Mouse (Mus musculus): Measurements from ENCODE around the gene Fmo4. TPM values are rescaled to one million over a fixed set of nuclear protein-coding genes. Genes with fewer than 3 reads are reported as not detected.

Fmo4 gene
- not detected for total RNA-seq (2021)

DNA sequence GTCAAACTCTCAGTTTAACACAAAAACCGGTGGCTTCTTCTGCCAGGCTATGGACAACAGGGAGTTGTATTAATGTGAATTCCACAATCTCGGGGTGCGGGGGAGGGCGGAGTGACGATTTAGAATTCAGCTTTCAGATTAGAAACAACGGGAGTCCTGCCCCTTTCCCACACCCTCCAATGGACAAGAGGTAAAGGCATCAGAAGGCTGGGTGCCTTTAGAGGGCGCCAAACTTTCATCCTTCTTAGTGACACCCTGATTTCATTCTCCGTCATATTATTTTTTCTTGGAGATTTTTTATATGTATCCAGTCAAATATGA lies at the start of gene Fmo4:
Gene Fmo4, minus strand, starts transcription at position 137 of the 321 bp plus-strand sequence.
- intact Hi-C loops (cut with DNase I): loop anchor here (5.0 kb wide), 1 partner anchor 244 kb away; no protein-coding TSS in a partner anchor
- peak; percentile 13 to 17 for DNase-seq (ENCODE audit: low spot score in 2 of 2)

GRCm38 (mm10) chr1:162862328-162862727 lies 48.6 kb upstream of the Fmo4 start:
- intact Hi-C loops (cut with DNase I): no loop called here
- no peak for DNase-seq (ENCODE audit: low spot score in 2 of 2)

DNA sequence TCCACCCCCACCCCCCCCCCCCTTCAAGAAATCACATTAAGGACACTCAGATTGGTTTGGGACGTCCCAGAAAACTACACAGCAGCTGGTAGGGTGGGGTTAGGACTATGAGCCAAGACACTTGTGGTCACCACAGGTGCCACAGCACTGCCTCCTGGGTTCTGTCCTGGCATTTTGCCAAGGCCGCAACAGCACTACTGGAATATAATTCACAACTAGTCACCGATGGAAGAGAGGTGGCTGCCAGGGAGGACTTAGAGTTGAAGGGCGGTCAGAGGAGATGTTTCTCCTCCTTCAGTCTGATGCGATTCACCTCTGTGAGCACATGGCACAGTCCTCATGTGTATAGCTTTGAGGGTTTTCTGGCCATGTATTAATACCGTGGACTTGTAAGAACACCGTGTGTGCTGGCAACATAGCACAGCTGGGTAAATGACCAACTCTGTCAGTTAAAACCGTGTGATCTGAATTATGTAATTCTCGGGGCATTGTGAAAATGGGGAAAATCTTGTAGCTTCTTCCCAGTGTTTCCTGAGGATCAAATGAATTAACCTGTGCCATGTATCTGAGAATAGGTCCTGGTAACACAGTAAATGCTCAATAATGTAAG lies 46.3 kb upstream of the Fmo4 start:
- DNase-seq (ENCODE audit: low spot score in 2 of 2): no peak
- intact Hi-C loops (cut with DNase I): no loop called here

DNA sequence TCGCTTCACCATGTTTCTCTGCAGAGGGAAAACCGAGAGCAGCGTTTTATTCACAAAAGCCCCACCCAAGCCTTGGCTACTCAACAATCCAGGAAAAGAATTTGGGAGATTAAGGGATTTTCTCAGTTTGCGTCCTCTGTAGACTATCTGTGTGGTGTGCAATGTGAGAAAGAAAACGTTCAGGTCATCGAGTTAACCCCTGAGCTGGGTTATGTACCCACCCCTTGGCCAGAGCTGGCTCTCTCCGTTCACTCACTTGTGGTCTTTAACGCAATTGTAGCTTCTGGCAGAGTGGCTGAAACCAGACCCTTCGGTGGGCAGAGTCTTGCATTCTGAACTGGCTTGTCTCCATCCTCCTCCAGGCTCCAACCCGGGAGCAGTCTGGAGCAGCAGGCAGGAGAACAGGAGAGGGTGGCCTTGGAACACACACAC lies 45.8 kb upstream of the Fmo4 start:
- intact Hi-C loops (cut with DNase I): no loop called here
- DNase-seq (ENCODE audit: low spot score in 2 of 2): no peak

DNA sequence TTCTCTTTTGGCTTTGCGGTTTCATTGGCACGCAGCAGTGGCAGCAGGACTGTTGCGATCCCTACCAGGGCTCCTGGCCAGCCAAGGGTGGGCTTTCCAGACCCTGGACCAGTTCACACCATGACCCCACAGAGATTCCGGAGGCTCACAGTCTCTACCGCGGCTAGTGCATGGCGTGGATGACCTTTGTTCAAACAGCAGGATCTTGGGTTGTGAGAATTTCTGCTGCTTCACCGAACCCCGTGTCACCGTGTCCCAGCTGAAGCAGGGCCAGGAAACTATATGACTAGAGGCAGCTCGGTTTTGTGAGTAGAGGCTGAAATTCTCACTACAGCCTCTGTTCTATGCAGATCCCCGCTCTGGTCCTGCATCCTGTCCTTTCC lies 45.0 kb upstream of the Fmo4 start:
- intact Hi-C loops (cut with DNase I): no loop called here
- no peak for DNase-seq (ENCODE audit: low spot score in 2 of 2)

- intact Hi-C loops (cut with DNase I): no loop called here
- no peak for DNase-seq (ENCODE audit: low spot score in 2 of 2)
These were observed 44.3 kb upstream of the Fmo4 start for GRCm38 (mm10) chr1:162857766-162858747.

GRCm38 (mm10) chr1:162853812-162854482 lies 40.2 kb upstream of the Fmo4 start:
- intact Hi-C loops (cut with DNase I): no loop called here
- DNase-seq (ENCODE audit: low spot score in 2 of 2): no peak

DNA sequence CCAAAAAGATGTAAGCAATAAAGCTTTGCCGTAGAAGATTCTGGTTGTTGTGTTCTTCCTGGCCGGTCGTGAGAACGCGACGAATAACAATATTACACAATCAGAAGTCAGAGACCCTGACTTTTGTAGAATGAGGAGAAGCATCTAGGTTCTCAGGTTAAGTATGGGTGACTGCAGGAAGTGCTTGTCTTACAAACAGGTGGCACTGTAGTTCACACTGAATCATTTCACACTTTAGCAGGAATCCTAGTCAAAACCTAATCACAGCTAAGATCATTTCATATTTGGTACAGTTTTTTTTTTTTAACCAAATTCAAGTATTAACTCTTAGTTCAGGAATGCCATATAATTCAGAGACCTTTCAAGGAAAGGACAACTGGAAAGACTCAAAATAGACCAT lies 33.8 kb upstream of the Fmo4 start:
- intact Hi-C loops (cut with DNase I): no loop called here

DNA sequence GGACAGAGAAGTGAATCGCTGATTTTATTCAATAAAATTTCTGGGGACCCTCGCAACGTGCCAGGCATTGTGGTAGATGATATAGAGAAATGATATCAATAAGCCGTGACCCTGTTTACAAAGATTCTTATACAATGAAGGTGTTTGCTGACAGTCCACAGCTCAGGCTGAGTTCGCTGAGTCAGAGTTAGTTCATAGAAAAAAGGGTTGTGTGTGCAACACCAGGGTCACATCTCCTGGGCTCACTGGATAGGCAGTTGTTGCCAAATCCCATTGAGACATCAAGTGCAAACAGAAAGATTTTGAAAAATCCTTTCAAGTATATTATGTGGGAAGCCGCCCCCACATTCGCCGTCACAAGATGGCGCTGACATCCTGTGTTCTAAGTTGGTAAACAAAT lies 26.4 kb upstream of the Fmo4 start:
- intact Hi-C loops (cut with DNase I): no loop called here
- DNase-seq (ENCODE audit: low spot score in 2 of 2): no peak

More for the DNA sequence above, 33.8 kb upstream of the Fmo4 start:
- no peak for DNase-seq (ENCODE audit: low spot score in 2 of 2)

- no peak for DNase-seq (ENCODE audit: low spot score in 2 of 2)
- intact Hi-C loops (cut with DNase I): no loop called here
These were observed 25.2 kb upstream of the Fmo4 start for GRCm38 (mm10) chr1:162838976-162839375.

GRCm38 (mm10) chr1:162834342-162834741 lies 20.6 kb upstream of the Fmo4 start:
- intact Hi-C loops (cut with DNase I): no loop called here
- DNase-seq (ENCODE audit: low spot score in 2 of 2): no peak

GRCm38 (mm10) chr1:162832574-162832953 lies 18.8 kb upstream of the Fmo4 start:
- DNase-seq (ENCODE audit: low spot score in 2 of 2): no peak
- intact Hi-C loops (cut with DNase I): no loop called here

GRCm38 (mm10) chr1:162831838-162832573 lies 18.2 kb upstream of the Fmo4 start:
- intact Hi-C loops (cut with DNase I): no loop called here
- DNase-seq (ENCODE audit: low spot score in 2 of 2): peak in 1 of 2 experiments; percentile 23

GRCm38 (mm10) chr1:162819280-162819679 lies 5.5 kb upstream of the Fmo4 start:
- DNase-seq (ENCODE audit: low spot score in 2 of 2): peak; percentile 12 to 66
- intact Hi-C loops (cut with DNase I): loop anchor here (5.0 kb wide), 1 partner anchor 253 kb away; no protein-coding TSS in a partner anchor

GRCm38 (mm10) chr1:162815381-162816127 lies 1.8 kb upstream of the Fmo4 start:
- DNase-seq (ENCODE audit: low spot score in 2 of 2): no peak
- intact Hi-C loops (cut with DNase I): loop anchor here (5.0 kb wide), 1 partner anchor 257 kb away; no protein-coding TSS in a partner anchor

DNA sequence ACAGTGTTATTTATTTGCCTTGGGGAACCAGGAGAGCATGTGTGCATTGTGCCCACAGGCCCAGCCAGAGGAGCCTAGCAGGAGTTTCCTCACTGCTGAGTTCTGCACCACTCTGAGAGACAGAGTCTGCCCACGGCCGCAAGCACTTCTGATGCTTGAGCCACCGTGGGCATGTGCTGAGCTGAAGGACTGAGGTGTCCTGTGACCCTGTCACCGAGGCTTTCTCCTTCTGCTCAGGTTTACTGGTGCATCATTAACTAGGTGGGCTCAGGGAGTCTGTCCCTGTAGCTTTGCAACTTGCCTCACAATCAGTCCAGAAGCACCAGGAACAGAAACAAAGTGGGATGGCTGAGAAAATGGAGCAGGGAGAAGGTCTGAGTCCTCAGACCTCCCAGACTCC lies 1.2 kb upstream of the Fmo4 start:
- intact Hi-C loops (cut with DNase I): loop anchor here (5.0 kb wide), 2 partner anchors 242 to 257 kb away; no protein-coding TSS in a partner anchor
- DNase-seq (ENCODE audit: low spot score in 2 of 2): no peak

DNA sequence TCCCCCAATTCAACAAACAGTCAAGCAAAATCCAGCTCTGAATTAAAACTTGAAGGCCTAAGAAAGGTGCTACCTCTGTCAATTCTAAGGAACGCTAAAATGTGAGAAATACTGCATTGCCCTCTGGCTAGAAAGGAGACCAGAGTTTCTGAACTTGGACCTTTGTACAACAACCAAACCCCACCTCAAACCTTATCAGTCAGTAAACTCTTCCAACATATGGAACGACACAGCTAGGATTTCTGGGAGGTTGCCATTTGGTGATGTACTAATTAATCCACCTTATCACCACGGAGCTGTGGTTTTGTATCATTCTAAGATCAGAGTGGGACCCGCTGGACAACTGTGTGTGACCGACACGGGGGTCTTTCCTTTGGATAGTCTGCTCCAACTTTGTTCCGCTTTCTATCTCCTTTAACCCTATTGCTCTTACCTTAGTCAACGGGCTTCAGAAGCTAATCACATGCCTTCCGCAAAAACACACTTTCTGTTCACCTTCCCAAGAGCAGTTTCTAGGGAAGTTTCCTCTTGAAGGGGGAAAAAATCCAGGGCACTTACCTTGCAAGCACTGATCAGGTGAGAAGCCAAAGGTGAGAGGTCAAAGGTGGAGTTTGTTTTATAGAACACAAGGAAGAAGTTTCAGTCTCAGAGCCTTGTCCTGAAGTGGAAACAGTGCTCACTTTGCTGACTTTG lies 483 bp downstream of the Fmo4 start:
- intact Hi-C loops (cut with DNase I): loop anchor here (5.0 kb wide), 1 partner anchor 244 kb away; no protein-coding TSS in a partner anchor

GRCm38 (mm10) chr1:162808541-162808940 lies 5.2 kb downstream of the Fmo4 start:
- no peak for DNase-seq (ENCODE audit: low spot score in 2 of 2)
- intact Hi-C loops (cut with DNase I): no loop called here

More for the DNA sequence above, 483 bp downstream of the Fmo4 start:
- no peak for DNase-seq (ENCODE audit: low spot score in 2 of 2)
